Mouse (Mus musculus) brown adipose tissue, adult 24 weeks (tissue): ENCODE measurements around the gene Ndufs8. TPM values are rescaled to one million over a fixed set of nuclear protein-coding genes. Genes with fewer than 3 reads are reported as not detected.

Experiments used
- H3K27ac ChIP-seq: fragments of 200-500 bp; replicated peaks from 2 replicates; pipeline ENCODE4 v1.5.1; 2012; ENCODE audit warnings: low read depth, mild to moderate bottlenecking, low read length
- H3K4me1 ChIP-seq: fragments of 200-500 bp; 2 replicates; pipeline ENCODE4 v1.6.1; 2012; ENCODE audit warnings: low read length, mixed read lengths; ENCODE audit not compliant: control insufficient read depth, insufficient read depth, insufficient read length
- H3K4me3 ChIP-seq: fragments of 200-500 bp; 2 replicates; pipeline ENCODE4 v1.5.1; 2012; ENCODE audit warnings: low read depth, mild to moderate bottlenecking, low read length, moderate library complexity; ENCODE audit not compliant: insufficient read depth
- polyA plus RNA-seq: library from polyadenylated mRNA; stranded (reverse); fragments of >200 nt; gene quantifications from 2 replicates; pipeline ENCODE4 v1.2.4, GENCODE M21; 2012; ENCODE audit not compliant: missing spikeins, insufficient read depth, insufficient read length

Gene Ndufs8
- polyA plus RNA-seq, 1 experiment, result 1,010 TPM

DNA sequence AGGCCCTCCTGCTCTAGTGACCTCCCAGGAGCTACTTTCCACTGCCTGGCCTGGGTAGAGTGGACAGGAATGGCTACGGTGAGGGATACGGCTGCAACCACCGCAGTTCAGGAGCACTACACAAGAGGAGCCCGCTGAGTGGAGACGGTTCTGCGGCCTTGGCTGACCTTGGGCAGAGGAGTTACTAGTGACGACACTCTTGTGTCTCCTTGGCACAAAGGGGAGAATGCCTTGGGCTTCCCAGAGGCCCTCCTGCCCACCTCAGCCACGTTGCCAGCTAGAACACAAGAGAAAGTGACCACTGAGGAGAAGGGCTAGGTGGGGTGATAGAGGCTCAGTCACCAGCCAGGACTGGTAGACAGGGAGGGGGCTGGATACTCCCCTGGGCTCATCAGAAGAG is 11.6 kb upstream of the Ndufs8 start:
- Histone ChIP-seq H3K27ac (peak overlapping the region; percentile 66), H3K4me1 (peaks cover 21% of the 10 kb centered on the region)

DNA sequence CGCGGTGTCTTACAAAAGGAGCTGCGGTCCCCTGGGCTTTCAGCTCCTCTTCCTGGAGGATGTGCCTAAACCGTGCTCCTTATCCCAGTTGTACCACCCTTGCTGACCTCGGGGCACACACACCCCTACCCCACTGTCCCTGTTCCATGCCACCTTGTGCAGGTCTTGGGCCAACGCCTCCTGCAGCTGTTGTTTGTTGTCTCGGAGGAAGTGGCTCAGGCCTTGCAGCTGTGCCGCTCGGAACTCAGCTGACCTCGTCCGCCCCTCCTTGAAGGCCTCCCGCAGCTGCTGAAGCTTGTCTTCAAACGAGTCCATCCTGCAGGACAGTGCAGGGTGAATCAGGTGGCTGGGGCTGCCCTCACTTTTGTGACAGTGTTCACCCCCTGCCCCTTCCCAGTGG is 11.0 kb upstream of the Ndufs8 start:
- H3K27ac ChIP-seq, result peak overlapping the region; percentile 66
- H3K4me1 ChIP-seq, result peaks cover 21% of the 10 kb centered on the region
- no peak overlapping the region for H3K4me3 ChIP-seq

More for the DNA sequence above, 11.6 kb upstream of the Ndufs8 start:
- H3K4me3 ChIP-seq, result no peak overlapping the region

DNA sequence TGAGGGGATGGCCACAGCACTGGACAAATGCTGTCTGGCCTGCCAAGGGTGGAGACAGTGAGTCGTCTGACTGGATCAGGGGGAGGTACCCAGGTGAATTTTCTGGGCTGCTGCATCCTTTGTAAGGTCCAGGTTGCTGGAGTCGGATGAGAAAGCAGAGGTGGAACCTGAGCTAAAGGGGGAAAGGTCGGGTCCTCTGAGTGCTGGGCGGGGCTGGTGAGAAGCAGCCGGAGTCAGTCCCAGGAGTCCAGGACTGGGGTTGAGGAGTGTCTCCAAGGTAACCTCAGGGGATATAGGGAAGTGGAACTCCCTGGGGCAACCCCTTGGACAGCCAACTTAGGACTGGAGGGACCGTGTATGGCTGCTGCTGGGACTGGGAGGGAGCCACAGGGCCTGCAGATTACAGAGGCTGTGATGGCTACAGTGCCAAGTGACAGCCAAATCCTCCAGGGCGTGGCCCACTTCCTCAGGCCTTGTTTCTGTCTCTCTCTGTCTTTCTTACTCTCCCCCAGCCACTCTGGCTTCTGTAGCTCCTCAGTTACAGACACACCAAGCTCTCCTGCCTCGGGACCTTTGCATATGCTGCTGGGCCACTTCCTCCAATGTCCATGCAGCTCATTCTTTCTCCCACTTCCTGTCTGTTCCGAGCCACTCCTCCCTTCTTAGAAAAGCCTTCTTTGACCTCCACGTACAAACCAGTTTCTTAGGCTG is 10.2 kb upstream of the Ndufs8 start:
- Histone ChIP-seq H3K4me3 (no peak overlapping the region), H3K4me1 (peaks cover 21% of the 10 kb centered on the region), H3K27ac (peak overlapping the region; percentile 66)

DNA sequence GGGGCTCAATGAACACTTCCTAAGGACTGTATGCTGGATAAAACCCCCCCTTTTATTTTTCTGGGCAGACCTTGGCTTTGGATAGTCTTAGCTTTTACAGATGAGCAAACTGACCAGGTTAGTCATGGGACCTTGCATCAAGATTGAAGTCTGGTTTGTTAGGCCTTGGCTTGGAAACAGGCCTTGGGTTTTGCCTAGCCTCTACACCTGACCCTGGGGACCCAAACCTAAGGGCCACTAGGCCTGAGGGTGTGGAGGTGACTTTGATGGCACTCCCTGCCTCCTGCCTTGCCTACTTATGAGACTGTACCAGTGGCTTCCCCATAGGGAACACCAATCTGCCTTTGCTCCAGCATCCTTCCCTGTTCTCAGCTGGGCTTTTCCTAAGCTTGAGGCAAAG is 7.4 kb upstream of the Ndufs8 start:
- Histone ChIP-seq H3K4me3 (no peak overlapping the region), H3K27ac (no peak overlapping the region), H3K4me1 (peaks cover 18% of the 10 kb centered on the region)

DNA sequence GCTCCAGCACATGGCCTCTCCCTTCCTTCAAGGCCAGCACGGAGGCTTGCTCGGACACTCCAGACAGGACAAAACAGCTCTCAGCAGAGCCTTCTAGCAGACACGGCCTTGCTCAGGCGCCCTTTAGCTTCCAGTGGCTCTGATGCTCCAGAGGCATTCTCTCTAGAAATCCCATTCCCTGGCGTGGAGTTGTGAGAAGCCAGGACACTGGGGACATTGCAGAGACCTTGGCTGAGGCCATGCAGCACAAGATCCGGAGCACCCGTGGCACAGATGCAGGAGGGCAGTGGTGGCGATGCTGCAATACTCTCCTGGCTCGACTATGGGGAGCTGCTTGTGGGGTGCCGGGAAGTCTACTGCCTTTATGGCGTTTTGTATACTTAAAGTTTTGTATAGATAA is 4.2 kb upstream of the Ndufs8 start:
- H3K4me3 ChIP-seq, result no peak overlapping the region
- peaks cover 6% of the 10 kb centered on the region for H3K4me1 ChIP-seq
- no peak overlapping the region for H3K27ac ChIP-seq

DNA sequence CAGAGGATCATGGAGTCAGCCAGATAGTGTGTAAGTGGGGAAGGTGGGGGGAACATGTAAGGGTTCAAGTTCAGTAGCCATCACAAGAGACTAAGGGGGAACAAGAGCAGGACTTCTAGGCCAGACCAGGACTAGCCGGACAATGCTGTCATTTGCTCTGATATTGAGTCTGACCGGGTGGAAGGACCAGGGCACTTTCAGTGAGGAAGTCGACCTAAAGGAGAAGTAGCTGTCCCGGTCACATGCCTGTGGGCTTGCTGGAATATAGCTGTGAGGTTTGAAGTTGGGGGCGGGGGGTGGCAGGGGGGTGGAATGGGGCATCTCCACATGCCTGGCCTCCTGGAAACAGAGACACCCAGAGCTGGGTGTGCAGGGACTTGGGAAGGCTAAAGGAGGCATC is 2.0 kb upstream of the Ndufs8 start:
- Histone ChIP-seq H3K4me1 (peaks cover 6% of the 10 kb centered on the region), H3K4me3 (no peak overlapping the region), H3K27ac (peak overlapping the region; percentile 82)

DNA sequence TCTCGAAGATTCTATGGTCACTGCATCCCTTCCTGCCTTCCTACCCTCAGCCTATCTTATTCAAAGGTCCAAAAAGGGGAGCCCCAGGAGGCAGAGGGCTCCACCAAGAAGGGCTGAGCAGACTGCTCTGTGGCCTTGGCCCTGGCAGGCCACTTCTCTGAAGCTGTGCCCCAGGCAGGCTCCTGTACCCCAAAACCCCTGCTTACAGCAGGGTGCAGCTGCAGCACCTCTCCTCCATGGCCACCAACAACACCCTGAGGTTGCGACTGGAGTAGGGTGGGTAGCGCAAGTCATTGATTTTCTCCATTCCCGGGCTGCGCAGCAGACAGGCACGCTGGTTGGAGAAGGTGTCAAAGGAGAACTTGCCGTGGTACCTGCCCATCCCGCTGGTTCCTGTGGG is 1.1 kb upstream of the Ndufs8 start:
- Histone ChIP-seq H3K27ac (peak overlapping the region; percentile 82), H3K4me3 (peak overlapping the region; percentile 66), H3K4me1 (peaks cover 6% of the 10 kb centered on the region)

DNA sequence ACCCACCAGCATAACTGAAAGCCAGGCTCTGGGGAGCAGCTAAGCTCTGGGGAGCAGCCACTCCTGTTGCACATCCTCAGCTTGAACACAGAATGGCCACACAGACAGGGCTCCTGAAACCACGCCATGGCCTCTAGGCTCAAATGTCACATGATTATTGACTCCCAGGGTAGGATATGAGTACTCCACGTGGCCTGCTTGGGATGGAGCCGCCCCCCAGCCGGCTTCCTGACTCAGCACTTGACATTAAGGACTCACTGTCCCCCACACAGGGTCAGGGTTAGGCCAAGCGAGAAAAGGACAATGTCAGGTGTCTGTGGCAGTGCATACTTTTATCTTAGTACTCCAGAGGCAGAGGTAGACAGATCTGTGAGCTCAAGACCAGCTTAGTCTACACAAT is 2.4 kb downstream of the Ndufs8 start:
- Histone ChIP-seq H3K4me1 (peaks cover 19% of the 10 kb centered on the region), H3K27ac (no peak overlapping the region), H3K4me3 (no peak overlapping the region)

DNA sequence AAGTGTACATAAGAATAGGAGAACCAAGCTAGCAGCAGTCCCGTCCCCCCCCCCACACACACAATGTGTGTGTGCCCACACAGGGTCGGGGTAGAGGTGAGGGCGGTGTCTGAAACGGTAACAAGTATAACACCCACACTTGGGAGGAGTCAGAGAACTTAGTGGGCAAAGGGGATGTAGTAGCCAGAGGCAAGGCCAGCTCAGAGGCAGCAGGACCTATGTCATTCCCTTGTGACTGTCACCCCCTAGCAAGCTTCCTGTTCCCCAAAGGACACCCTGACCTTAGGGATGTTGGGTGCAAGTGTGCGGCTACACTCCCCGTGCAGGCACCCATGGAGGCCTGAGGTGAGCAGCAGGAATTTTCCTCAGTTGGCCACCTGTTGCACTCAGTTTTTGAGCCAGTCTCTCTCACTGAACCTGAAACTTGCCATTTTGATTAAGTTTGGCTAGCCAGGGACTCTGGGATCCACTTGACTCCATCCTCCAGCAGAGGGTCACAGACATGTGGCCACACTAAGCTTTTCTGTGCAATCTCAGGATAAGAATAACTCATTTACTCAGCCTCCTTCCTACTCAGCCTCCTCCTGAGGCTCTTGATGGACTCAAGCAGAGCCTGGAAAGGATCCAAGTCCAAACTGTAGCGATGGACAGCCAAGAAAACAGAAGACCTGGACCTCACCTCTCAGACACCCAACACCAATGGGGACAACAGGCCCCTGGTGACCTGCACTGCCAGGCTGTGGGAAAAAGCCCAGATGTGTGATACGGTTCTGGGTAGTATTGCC is 4.5 kb downstream of the Ndufs8 start:
- H3K27ac ChIP-seq, result peak overlapping the region; percentile 78
- H3K4me1 ChIP-seq, result peaks cover 20% of the 10 kb centered on the region
- H3K4me3 ChIP-seq, result peak overlapping the region; percentile 68

DNA sequence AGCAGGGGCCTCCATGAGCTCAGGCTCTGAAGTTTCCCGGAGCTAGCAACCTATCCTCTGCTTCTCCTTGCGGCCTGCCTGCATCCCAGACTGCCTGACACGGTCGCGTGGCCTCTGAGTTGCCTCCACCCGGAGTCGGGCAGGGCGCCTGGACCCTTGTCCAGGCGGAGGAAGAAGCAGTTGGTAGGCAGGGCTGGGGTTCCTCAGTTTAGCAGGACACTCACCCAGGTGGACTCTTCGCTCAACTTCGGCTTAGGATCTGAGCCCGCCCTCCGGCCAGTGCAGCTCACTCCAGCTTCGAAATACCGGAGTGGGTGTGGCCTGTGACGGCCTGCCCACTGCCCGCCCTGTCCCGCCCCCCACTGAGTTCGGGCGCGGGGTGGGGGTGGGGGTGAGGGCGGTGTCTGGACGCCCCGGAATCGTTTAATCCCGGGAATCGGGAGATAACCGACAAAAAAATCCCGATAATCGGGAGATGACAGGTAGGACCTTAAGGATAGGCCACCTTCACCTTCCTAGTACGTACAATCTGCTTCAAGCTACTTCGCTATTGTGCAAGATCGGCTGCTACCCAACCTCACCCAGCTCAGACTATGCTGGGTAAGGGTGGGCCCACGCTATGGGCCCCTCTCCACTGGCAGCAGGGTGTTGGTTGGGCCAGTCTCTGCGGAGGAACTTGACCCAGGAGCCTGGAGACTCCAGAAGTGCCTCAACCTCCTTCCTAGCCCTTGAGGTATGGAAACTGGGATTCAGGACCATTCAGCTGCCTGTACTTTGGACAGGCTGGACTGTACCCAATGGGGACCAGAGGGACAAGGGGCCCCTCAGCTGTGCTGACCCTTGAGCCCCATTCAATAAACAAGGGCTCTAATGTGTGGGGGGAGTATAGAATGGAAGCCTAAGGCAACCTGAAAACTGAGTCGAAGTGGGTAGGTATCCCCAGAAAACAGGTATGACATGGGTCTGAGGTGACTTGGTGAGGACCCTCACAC is 5.5 kb downstream of the Ndufs8 start, which contains the start of gene Tcirg1:
Gene Tcirg1, minus strand, starts transcription at position 339 of the 992 bp plus-strand sequence.
- H3K4me3 ChIP-seq, result peak within 1 kb of the TSS; percentile 90

DNA sequence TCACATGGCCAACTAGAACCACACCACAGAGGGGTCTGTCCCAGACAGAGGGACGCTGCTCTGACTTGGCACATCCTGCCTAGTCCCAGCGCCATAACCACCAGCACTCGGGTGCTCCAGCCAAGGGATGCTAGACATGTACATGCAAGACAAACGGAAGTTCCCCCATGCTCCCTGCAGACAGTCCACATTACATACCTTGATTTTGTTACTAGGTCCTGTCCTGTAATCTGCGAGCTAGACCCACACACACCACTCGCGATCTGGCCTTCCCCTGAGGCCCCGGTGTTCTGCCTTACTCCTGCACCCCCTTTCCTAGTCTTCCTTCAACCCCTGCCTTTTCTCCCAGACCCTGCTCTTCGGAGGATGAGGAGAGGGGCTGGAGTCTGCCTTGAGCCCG is 6.2 kb downstream of the Ndufs8 start:
- H3K4me1 ChIP-seq, result peaks cover 20% of the 10 kb centered on the region
- peak overlapping the region; percentile 86 for H3K27ac ChIP-seq
- peak overlapping the region; percentile 90 for H3K4me3 ChIP-seq

More for the DNA sequence above, 5.5 kb downstream of the Ndufs8 start, which contains the start of gene Tcirg1:
- peak within 1 kb of the TSS; percentile 86 for H3K27ac ChIP-seq
- peaks cover 20% of the 10 kb centered on the region for H3K4me1 ChIP-seq

DNA sequence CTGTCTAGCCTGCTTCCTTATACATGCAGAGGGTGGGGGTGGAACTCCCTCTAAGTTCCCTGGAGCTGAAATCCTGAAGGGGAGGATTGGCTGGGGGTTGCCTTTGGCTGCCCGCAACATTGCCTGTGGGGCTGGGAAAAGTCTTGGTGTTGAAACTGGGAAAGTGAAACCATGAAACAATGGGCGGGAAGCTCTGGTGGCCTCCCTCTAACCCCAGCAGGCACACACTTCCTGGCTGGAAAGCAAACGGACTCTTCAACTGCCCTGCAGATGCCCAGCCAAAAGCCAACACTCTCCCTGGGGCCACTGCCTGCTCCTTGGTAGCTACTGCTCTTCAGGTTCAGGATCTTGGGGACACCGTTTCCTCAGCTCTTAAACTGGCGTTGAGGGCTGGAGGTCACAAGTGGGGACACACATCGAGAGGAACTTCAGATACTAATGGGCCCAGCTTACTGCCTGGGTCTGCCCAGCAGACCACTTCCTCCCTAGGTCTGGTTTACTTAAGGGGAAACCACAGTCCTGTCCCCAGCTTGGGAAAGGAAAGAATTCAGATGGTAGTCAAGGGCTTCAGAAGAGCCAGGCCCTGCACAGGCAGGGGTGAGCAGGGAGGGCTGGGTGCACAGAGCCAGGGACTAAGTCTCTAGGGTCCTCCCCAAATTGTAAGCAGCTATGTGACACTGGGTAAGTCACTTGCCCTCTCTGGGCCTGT is 7.2 kb downstream of the Ndufs8 start:
- Histone ChIP-seq H3K4me1 (peaks cover 20% of the 10 kb centered on the region), H3K4me3 (peak overlapping the region; percentile 90), H3K27ac (peak overlapping the region; percentile 86)

DNA sequence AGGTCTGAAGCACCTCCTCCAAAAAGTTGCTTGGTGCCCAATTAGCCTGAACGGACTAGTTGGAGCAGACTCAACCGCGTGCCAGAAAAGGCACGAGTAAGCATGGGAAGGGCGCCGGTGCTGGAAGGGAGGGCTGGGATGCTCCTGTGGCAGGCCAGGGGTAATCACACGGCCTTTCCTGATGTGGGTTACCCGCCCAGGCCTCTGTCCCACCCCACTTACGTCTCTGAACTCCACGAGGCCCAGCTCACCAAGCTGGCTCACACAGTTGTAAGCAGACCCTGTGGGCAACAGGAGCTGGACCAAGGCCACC is 8.3 kb downstream of the Ndufs8 start:
- H3K27ac ChIP-seq, result peak overlapping the region; percentile 86; the same call in 1 of the 2 replicates
- no peak overlapping the region for H3K4me3 ChIP-seq
- H3K4me1 ChIP-seq, result peaks cover 20% of the 10 kb centered on the region

DNA sequence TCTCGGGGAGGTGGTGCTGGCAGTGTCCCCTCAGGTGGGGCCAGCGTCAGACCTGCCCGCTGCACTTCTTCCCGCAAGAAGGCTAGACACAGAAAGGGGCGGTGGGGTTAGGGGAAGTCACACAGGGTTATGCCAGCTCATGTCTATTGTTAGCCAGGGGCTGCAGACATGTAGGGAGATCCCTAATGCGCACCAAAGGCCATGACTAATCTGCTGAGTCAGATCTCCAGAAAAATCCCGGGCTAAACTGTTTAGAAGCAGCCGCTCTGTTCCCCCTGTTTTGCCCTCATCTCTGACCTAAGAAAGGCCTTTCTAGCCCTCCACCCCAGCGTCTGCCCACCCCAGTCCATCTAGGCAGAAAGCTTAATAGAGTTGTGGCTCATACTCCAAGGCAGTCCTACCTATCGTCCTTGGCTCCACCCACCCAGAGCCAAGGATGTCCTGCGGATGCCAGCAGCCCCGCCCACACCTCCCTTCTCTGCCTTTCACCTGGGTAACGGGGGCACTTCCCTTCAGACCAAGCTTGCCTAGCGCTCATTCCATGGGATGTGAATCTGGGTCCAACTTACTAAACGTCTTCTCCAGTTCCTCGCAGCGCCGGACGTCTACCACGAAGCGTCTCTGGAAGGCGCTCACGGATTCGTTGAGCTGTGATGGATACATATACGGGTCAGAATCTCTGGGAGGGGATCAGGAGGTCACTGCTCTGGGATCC is 8.8 kb downstream of the Ndufs8 start:
- no peak overlapping the region for H3K4me3 ChIP-seq
- peaks cover 20% of the 10 kb centered on the region for H3K4me1 ChIP-seq
- no peak overlapping the region for H3K27ac ChIP-seq
